Mouse (Mus musculus) stomach, postnatal 0 days (tissue): ENCODE measurements at regions not wholly inside any gene's neighbourhood (a gene's known extent, or its start where the extent isn't known, plus 50 kb on each side); places are given as distances from the start of the nearest gene placed in this dataset.

Source experiments
- CTCF ChIP-seq: IDR thresholded peaks from 2 replicates; pipeline ENCODE4 v1.5.1; 2016; ENCODE audit warnings: antibody characterized with exemption, low read depth, mild to moderate bottlenecking, moderate library complexity
- EP300 ChIP-seq: optimal IDR thresholded peaks from 2 replicates; pipeline ENCODE3; 2016; ENCODE audit warnings: antibody characterized with exemption

DNA sequence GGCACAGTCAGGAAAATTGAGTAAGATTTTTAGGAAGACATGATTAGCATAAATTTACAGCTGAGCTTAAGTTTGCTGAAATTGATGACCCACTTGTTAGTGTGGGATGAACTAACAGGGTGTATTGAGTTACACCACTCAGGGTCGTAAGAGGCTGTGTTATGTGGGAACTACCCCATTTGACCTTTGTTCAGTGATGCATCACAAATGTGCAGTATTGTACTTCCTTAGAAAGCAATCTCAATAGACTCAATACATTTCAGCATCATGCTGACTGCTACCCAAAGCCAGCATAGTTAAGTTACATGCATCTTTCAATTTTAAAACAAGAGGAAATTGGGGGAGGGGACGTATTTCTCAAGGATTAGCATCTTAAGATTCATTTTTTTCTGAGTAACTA, 80.4 kb upstream of the Speer4f2 start:
- TF ChIP-seq CTCF (no peak), EP300 (no peak)
